Mouse (Mus musculus) B cell, adult 2 months (primary cell): ENCODE data around the gene Il6ra.
A peak's percentile ranks its signal among the peaks of the same experiment; 100 is the strongest.

Source experiments
- DNase-seq, 2 experiments: peaks; one replicate each; pipeline ENCODE4 v3.0.0; 2022

Gene Il6ra

GRCm38 (mm10) chr3:89908836-89909235, 4.2 kb downstream of the Il6ra start:
- DNase-seq = peak; percentile 46 to 55

GRCm38 (mm10) chr3:89907846-89908245, 5.2 kb downstream of the Il6ra start:
- DNase-seq = no peak

GRCm38 (mm10) chr3:89899511-89899908, 13.5 kb downstream of the Il6ra start:
- no peak for DNase-seq

- no peak for DNase-seq
Observed at GRCm38 (mm10) chr3:89898870-89899510, 14.0 kb downstream of the Il6ra start.

GRCm38 (mm10) chr3:89898011-89898410, 15.0 kb downstream of the Il6ra start:
- no peak for DNase-seq

GRCm38 (mm10) chr3:89897204-89897796, 15.7 kb downstream of the Il6ra start:
- no peak for DNase-seq

DNA sequence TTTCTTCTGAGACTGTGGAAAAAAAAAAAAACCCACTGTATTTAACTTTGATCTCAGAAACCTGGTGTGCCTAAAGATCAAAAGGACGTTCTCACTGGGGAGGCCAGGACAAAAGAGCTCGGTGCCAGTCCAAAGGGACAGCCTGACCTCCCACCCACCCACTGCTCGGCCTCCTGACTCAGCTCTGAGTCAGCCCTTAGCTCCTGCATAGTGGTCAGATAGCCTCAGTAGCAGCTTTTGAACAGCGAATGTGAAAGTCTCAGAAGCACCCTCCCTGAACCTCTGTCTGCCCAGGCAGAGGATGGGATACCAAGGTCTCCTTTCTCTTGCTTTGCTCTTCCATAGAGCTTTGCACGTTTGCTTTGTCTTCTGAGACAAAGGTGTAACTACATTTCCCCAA, 16.4 kb downstream of the Il6ra start:
- DNase-seq = no peak

GRCm38 (mm10) chr3:89892517-89893106, 20.4 kb downstream of the Il6ra start:
- DNase-seq = no peak

GRCm38 (mm10) chr3:89891696-89892095, 21.3 kb downstream of the Il6ra start:
- DNase-seq = no peak

- no peak for DNase-seq
Observed at GRCm38 (mm10) chr3:89889841-89890430, 23.1 kb downstream of the Il6ra start.

DNA sequence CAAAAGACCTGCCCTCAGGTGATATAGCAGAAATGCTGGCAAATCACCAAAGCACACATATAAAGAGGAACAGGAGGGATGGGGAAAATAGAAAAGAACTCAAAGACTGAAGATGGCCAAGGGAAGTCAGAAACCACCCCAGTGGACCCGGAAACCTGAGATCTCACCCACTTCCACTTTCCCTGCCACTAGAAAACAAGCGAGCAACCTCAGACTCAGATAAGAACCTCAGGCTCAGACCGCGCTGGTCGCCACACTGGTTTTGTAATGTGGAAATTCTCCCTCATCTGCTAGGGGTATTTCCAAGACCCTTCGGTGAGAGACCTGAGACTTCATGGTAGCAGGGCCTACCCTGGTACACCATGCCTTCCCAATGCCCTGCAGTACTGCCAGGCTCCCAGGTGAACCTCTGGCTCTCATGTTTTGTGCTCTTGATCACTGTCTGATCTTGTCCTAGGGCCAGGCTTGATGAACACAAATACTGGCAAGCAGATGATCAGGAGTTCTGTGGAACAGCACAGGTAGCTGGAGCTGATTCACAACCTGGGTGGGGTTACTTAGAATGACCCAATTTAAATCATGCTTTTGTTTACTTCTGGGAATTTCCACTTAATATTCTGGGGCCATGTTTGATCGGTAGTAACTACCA, 25.3 kb downstream of the Il6ra start:
- peak; percentile 45 to 52 for DNase-seq

DNA sequence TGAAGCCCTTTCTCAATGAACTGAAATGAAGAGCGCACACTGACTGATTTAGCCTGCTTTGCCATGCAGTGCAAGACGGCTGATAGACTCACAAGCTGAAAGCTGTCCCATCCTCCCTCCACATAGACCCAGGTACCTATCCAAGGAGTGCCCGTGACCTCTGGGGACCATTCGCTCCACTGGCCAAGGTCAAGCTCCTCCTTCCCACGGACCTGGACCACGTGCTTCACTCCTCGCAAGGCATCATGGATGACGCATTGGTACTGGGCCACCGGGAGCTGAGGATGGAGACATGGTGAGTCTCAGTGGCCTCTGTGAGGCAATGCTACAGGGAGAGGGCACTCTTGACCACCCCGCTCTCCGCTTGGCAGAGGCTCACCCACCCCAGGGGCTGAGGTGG, 27.2 kb downstream of the Il6ra start:
- DNase-seq = no peak

DNA sequence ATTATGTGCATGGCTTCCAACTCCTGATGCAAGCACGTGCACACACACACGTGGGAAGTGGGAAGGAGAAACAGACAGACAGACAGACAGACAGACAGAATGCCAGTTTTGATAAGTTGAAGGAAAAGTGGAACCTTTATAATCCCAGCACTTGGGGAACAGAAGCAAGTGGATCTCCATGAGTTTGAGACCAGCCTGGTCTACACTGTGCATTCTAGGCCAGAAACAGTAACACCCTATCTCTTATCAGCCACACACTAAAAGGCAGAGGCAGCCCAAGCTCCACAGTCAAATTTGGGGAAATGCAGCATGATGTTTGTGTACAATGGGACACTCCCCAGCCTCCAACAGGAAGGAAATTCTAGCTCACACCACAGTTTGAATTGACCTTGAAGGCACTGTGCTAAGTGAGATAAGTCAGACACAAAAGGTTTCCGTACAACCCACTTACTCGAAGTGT, 29.4 kb downstream of the Il6ra start:
- DNase-seq = no peak

- DNase-seq = no peak
Observed at GRCm38 (mm10) chr3:89882556-89883181, 30.3 kb downstream of the Il6ra start.

DNA sequence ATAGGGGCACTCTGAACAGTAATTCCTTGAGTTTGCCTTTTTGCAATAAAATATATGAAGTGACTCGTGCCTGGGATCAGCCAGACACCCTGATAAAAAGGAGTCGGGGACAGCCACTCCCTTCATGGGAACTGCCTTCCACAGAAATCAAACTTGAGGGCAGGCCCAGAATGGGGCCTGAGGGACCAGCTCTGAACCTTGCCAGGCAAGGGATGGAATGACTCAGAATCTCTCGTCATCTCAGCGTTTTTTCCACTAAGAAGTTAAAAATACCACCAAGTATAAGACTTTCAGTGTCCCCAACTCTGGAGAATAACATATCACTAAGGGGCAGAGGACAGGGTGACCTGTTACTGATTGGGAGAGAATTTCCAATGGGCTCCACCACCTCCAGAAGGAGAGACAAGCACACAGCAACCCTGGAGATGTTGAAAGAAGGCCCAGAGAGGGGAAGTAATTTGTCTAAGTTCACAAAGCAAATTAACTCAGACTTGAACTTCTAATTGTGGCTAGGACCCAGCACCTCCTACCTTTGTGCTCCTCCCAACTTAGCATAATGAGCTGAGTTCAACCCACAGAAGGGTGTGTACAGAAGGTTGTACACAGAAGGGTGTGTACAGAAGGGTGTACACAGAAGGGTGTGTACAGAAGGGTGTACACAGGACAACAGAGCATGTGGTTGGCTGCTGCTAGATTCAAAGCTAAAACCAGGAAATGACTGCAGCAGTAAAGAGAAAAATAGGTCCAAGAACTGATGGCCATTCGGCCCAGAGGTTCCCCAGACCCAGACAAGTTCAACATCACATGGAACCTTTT, 32.8 kb downstream of the Il6ra start:
- no peak for DNase-seq

- DNase-seq = no peak
Observed at GRCm38 (mm10) chr3:89879326-89879725, 33.7 kb downstream of the Il6ra start.

DNA sequence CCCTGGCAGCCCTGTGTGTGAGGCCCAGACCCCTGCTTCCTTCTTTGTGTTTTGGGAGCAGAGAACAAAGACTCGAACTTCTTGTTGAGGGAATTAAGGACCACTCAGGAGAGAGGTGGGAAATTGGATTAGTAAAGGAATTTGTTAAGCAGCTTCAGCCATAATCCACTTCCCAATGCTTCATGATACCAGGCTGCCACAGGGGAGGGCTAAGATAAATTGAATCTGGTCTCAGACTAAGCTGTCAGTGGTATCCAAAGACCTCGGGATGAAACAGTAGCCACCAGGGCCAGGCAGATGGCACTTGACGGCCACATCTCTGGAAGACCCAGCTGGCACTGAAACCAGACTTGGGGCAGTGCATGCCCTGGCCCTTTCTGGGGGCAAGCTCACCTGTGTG, 34.5 kb downstream of the Il6ra start:
- no peak for DNase-seq

- no peak for DNase-seq
Observed at GRCm38 (mm10) chr3:89877129-89877528, 35.9 kb downstream of the Il6ra start.

DNA sequence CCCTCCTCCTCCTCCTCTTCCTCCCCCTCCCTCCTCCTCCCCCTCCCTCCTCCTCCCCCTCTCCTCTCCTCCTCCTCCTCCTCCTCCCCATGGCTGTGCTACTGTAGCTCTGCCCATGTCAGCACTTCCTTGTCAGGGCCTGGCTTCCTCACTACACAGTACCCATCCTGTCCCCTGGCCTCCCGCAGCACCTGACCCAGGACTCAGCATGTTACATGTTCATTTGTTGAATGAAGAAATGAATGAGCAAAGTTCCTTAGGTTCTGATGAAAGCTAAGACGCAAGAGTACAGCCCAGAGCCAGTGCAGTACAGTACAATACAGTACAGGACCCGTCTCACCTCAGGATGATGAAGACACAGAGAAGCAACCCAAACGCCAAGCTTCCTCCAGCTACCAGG, 36.5 kb downstream of the Il6ra start:
- no peak for DNase-seq

DNA sequence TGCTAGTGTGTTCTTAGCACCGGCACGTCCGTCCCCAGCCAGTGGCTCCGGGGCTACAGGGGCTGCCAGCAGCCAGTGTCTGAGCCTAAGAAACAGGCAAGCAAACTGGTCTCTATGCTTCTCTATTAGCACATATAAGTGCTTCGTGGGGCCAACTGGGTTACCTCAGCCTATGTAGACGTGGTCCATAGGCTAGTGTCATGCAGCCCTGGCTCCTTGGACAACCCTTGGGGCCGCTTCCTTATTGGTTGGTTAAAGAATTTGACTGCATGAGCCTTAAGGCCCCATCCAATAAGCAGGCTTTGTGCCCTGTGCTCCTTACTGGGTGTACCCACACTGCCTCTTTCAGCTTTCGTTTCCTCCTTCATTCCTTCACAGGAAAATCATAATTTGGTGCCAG, 37.2 kb downstream of the Il6ra start:
- no peak for DNase-seq

DNA sequence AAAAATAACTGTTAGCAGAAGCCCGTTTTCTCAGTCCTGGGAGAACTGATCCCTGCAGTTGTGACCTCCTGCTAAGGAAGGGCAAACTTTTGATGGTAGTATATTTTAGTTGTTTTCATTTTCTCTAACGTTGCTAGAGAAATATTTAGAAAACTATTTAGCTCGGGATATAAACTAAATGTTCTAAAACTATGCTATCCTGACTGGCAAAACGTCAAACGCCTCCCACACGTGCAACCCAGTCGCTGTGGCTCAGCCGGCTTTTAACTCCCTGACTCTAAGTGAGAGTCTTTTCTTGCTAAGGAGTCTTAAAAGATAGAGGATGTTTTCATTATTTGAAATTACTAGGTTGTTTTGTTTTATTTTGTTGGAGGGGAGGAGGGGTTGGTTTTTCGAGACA, 38.0 kb downstream of the Il6ra start:
- no peak for DNase-seq

DNA sequence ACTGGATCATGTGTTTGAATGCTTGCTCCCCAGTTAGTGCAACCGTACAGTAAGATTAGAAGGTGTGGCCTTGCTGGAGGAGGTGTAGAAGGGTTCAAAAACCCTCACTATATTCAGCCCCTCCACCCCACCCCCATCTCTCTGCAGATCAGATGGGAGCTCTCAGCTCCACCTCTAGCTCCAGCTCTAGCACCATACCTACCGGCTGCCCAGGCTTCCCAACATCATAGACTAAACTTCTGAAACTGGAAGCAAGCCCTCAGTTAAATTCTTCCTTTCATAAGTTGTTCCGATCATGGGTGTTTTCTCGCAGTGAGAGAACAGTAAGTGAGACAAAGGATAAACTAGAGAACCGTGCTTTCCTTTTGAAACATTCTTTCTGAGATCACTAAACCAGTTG, 38.9 kb downstream of the Il6ra start:
- no peak for DNase-seq
